Mouse (Mus musculus) embryonic stem cell, embryonic (primary cell): Measurements from ENCODE around the gene Zfp970.
"Not testable (repeated sequence)": the region's sequence is repeated elsewhere in the genome, so short reads cannot be mapped to it uniquely, and the experiment has no call there.

Experiments used
- CTCF ChIA-PET, 4 experiments: fragments of 300-600 bp in 2 of 4; fragments of 350-600 bp in 2 of 4; sonication (Branson Sonifier 250); formaldehyde crosslinking; loops; one replicate each; lab custom pipeline; 2022; ENCODE audit warnings: inconsistent platforms in 2 of 4; lab: Charles Lee
- POLR2A ChIA-PET, 4 experiments: fragments of 300-600 bp in 2 of 4; fragments of 350-600 bp in 2 of 4; sonication (Branson Sonifier 250); formaldehyde crosslinking; loops; one replicate each; lab custom pipeline; 2022; ENCODE audit warnings: antibody characterized with exemption in 4 of 4, inconsistent platforms in 1 of 4; lab: Charles Lee

The Zfp970 gene

GRCm38 (mm10) chr2:177464676-177465075 lies at the start of gene Zfp970:
Gene Zfp970, plus strand, starts transcription at chr2:177464733.
- POLR2A ChIA-PET, result interaction anchor here in 1 of 4 experiments (1.2 kb wide), 1 partner anchor 13 kb away, joined by 3 read pairs; no protein-coding TSS in a partner anchor

GRCm38 (mm10) chr2:177468222-177468621 lies 3.7 kb downstream of the Zfp970 start:
- CTCF ChIA-PET, POLR2A ChIA-PET: not testable (repeated sequence)

More at GRCm38 (mm10) chr2:177464676-177465075, at the start of gene Zfp970:
- CTCF ChIA-PET, result not testable (repeated sequence)

GRCm38 (mm10) chr2:177472261-177472660 lies 7.7 kb downstream of the Zfp970 start:
- CTCF ChIA-PET, POLR2A ChIA-PET: not testable (repeated sequence)

- CTCF ChIA-PET, POLR2A ChIA-PET: not testable (repeated sequence)
These were observed 17.4 kb downstream of the Zfp970 start for GRCm38 (mm10) chr2:177481971-177482370.

GRCm38 (mm10) chr2:177483238-177483948 lies 18.9 kb downstream of the Zfp970 start:
- CTCF ChIA-PET, result not testable (repeated sequence)

DNA sequence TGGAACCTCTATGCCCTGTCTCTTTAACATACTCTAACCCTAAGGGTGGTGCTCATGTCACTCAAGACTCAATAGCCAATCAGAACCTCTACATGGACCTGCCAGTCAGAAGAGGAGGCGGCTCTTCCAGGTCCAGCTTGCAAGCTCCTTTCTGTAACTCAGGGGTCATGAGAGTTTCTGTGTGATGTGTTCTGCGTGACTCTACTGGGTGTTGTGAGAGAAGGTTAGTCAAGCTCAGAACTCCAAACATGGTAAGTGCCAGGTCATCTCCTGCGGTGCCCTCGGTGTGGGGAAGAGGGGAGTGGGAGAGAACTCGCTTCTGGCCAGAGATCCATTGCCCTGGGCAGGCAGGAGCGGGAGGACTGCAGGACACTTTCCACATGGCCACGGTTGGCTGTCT lies 33.5 kb downstream of the Zfp970 start, which contains the start of gene Gm14403:
TSS of gene Gm14403 (plus strand) at position 149 of the 400 bp plus-strand sequence.
- POLR2A ChIA-PET, result interaction anchor here in 2 of 4 experiments (1.0 to 1.1 kb wide), 2 partner anchors 14 to 424 kb away, joined by 3 read pairs; partner anchors contain the start of gene Gm14401 (in 1 of the 2)
- CTCF ChIA-PET, result not testable (repeated sequence)

More at GRCm38 (mm10) chr2:177483238-177483948, 18.9 kb downstream of the Zfp970 start:
- POLR2A ChIA-PET, result interaction anchor here in 1 of 4 experiments (0.6 to 0.8 kb wide), 2 partner anchors 15 to 36 kb away, joined by 3 to 5 read pairs; no protein-coding TSS in a partner anchor

GRCm38 (mm10) chr2:177499182-177499581 lies 34.6 kb downstream of the Zfp970 start:
- POLR2A ChIA-PET, result interaction anchor here in 1 of 4 experiments (1.1 kb wide), 1 partner anchor 15 kb away, joined by 3 read pairs; no protein-coding TSS in a partner anchor
- CTCF ChIA-PET, result not testable (repeated sequence)

DNA sequence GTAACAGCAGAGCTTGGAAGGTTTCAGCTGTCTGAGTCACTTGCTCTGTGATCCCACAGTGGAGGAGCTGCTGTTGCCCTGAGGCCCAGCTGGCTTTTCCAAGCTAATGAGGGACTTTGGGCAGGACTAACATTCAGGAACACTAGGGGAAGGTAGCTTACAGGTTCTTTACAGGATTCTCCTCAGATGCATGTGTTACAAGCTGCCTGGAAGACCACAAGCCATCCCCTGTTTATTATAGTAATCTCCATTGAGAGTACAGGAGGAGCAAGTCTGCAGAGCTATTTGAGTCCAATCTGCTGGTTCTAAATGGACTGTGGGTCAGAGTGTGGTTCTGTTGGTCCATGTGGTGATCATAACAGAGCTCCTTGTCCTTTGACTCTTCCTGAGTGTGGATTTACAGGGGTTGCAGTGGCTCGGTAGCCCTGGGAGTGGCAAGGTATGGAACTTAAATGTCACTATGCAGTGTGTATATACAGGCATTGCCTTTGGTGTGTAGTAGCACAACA lies 40.7 kb downstream of the Zfp970 start:
- CTCF ChIA-PET, result not testable (repeated sequence)
- POLR2A ChIA-PET, result interaction anchor here in 1 of 4 experiments (0.7 kb wide), 1 partner anchor 15 kb away, joined by 3 read pairs; no protein-coding TSS in a partner anchor

- CTCF ChIA-PET, result not testable (repeated sequence)
- POLR2A ChIA-PET, result interaction anchor here in 1 of 4 experiments (1.1 kb wide), 1 partner anchor 11 kb away, joined by 3 read pairs; no protein-coding TSS in a partner anchor
These were observed 46.8 kb downstream of the Zfp970 start for GRCm38 (mm10) chr2:177511381-177511780.

DNA sequence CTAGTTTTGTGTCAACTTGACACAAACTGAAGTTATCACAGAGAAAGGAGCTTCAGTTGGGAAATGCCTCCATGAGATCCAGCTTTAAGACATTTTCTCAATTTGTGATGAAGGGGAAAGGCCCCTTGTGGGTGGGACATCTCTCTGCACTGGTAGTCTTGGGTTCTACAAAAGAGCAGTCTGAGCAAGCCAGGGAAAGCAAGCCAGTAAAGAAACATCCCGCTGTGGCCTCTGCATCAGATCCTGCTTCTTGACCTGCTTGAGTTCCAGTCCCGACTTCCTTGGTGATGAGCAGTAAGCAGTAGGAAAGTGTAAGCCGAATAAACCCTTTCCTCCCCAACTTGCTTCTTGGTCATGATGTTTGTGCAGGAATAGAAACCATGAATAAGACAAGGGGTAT lies 47.4 kb downstream of the Zfp970 start:
- POLR2A ChIA-PET, result interaction anchor here in 1 of 4 experiments (1.1 kb wide), 1 partner anchor 11 kb away, joined by 3 read pairs; no protein-coding TSS in a partner anchor
- CTCF ChIA-PET, result not testable (repeated sequence)

- CTCF ChIA-PET, result not testable (repeated sequence)
- POLR2A ChIA-PET, result interaction anchor here in 1 of 4 experiments (0.9 kb wide), 1 partner anchor 440 kb away, joined by 3 read pairs; the partner anchor contains the start of gene Gm14401
These were observed 49.5 kb downstream of the Zfp970 start for GRCm38 (mm10) chr2:177513991-177514479.

DNA sequence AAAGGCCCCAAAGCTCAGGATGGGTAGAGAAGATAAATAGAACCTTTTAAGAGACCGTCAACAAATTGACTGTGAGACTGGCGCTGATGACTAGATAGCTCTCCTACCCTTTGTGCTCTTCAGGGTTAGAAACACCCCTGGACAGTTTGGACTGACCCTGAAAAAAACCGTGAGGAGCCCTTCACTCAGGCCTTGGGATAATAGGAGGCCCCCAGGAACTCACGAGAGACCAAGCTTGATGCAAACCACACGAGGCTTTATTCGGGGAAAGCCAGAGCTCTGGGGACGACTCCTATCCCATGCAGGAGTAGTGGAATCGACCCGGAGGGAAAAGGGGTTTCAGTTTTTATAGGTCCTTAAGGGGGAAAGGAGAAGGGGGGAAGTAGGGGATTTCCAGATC lies 53.2 kb downstream of the Zfp970 start:
- POLR2A ChIA-PET, result not testable (repeated sequence)

DNA sequence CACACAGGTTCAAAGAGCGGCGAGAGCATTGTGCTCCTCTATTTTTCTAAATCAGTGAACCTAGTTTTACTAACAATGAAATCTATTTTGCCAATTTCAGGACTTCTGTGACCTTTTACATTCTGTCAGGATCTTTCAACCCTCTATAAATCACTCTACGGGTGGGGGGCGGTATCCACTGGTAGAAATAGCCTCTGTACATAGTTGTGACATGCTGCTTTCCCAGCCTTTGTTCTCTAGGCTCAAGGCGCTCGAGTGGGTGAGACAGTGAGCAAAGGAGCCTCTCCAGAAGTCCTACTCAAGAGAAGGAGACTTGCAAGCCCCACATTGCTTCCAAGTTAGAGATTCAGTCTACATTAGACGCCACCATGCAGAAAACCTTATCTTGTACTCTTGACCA lies 53.8 kb downstream of the Zfp970 start:
- POLR2A ChIA-PET, CTCF ChIA-PET: not testable (repeated sequence)

More for the DNA sequence above, 53.2 kb downstream of the Zfp970 start:
- CTCF ChIA-PET, result not testable (repeated sequence)

GRCm38 (mm10) chr2:177518960-177519359 lies 54.4 kb downstream of the Zfp970 start:
- CTCF ChIA-PET, result not testable (repeated sequence)
- POLR2A ChIA-PET, result interaction anchor here in 1 of 4 experiments (0.7 kb wide), 1 partner anchor 35 kb away, joined by 5 read pairs; no protein-coding TSS in a partner anchor

GRCm38 (mm10) chr2:177520035-177520434 lies 55.5 kb downstream of the Zfp970 start:
- CTCF ChIA-PET, result no interaction called here

DNA sequence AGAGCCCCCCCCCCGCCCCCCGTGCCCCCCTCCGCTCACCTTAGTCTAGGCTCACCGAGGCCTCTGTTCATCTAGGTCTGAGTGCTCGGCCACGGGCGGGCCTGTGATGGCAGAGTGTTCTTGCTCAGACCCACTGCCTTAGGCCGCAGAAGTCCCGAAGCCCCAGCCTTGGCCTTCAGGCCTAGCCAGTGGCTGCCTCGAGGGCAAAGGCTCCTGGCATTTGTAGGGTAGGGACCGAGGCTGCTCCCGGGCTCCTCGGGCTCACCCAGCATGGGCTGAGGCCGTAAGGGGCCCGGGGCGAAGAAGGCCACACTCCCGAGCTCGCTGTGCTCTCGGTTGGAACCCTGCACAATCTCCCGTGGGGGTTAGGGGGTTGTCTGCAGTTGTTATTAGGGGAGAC lies 58.5 kb downstream of the Zfp970 start:
- ChIA-PET CTCF (no interaction called here), POLR2A (interaction anchor here in 1 of 4 experiments (1.6 kb wide), 1 partner anchor 12 kb away, joined by 3 read pairs; no protein-coding TSS in a partner anchor)

More at GRCm38 (mm10) chr2:177520035-177520434, 55.5 kb downstream of the Zfp970 start:
- POLR2A ChIA-PET, result interaction anchor here in 1 of 4 experiments (0.8 kb wide), 1 partner anchor 14 kb away, joined by 3 read pairs; no protein-coding TSS in a partner anchor

GRCm38 (mm10) chr2:177523674-177524073 lies 59.1 kb downstream of the Zfp970 start:
- POLR2A ChIA-PET, CTCF ChIA-PET: not testable (repeated sequence)

DNA sequence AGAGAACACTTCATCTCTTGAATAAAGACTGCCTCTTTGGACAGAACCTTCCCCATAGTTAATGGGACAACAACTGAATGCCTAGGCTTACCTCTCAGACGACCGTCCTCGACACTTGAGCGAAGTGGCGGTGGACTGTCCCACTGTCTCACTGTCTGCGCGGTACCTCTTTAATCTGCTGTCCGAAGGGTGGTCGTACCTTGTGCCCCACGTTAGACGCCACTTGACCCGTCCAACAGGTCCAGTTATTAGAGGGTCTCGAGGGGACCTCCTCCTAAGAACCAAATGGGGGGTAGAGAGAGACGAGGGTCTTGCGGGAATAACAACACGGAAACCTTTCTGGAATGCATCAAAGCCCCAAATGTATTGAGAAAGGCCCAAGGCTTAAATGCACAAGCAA lies 59.6 kb downstream of the Zfp970 start:
- POLR2A ChIA-PET, CTCF ChIA-PET: not testable (repeated sequence)
